Comparison of ENCODE assay signal across 10 mouse cellular contexts in genomic region chr6:48546271-48546670, GRCm38 (mm10). TPM values are rescaled to one million over a fixed set of nuclear protein-coding genes. Genes with fewer than 3 reads are reported as not detected.
DNase-seq lines count a peak whose midpoint lies in the region; ATAC-seq and TF ChIP-seq lines count a peak whose summit lies in the region.
"Had no signal": no experiment of that assay in that cellular context is flagged by ENCODE, and none has a peak within 500 bp of the region (broad histone marks: within the 10 kb centered on the region; RNA-seq: fewer than 3 reads in every experiment).

No protein-coding gene starts in this region.

- H3K4me1 ChIP-seq in forebrain, embryonic 11.5 days (replicated peaks; ENCODE audit: control insufficient read depth, insufficient read depth, low read length), result no peaks in the 10 kb centered on the region
- H3K4me1 ChIP-seq in forebrain, embryonic 13.5 days, result no peaks in the 10 kb centered on the region
- H3K4me1 ChIP-seq in midbrain, embryonic 14.5 days (ENCODE audit: control insufficient read depth, insufficient read depth, low read length), result no peaks in the 10 kb centered on the region
- no peaks in the 10 kb centered on the region for H3K4me1 ChIP-seq in midbrain, embryonic 15.5 days
- H3K4me1 ChIP-seq in lung, postnatal 0 days (ENCODE audit: insufficient read depth, low read depth, low read length), result no peaks in the 10 kb centered on the region

- H3K9me3 ChIP-seq in forebrain, embryonic 11.5 days (ENCODE audit: control insufficient read depth, low read length), result no peaks in the 10 kb centered on the region
- H3K9me3 ChIP-seq in forebrain, embryonic 13.5 days (replicated peaks), result no peaks in the 10 kb centered on the region
- H3K9me3 ChIP-seq in midbrain, embryonic 14.5 days (ENCODE audit: control insufficient read depth, low read length), result no peaks in the 10 kb centered on the region
- no peaks in the 10 kb centered on the region for H3K9me3 ChIP-seq in midbrain, embryonic 15.5 days
- no peaks in the 10 kb centered on the region for H3K9me3 ChIP-seq in lung, postnatal 0 days (ENCODE audit: low read length)
- H3K9me3 ChIP-seq: heart, embryonic 13.5 days; megakaryocyte, embryonic 14.5 days had no signal

- H3K36me3 ChIP-seq in forebrain, embryonic 11.5 days (ENCODE audit: control insufficient read depth, insufficient read depth, low read length), result no peaks in the 10 kb centered on the region
- H3K36me3 ChIP-seq in forebrain, embryonic 13.5 days (ENCODE audit: poor library complexity, severe bottlenecking), result peaks cover 11% of the 10 kb centered on the region; the same call in 1 of the 2 replicates
- peaks cover 10% of the 10 kb centered on the region for H3K36me3 ChIP-seq in midbrain, embryonic 14.5 days (ENCODE audit: control insufficient read depth, insufficient read depth, low read length)
- H3K36me3 ChIP-seq in midbrain, embryonic 15.5 days (replicated peaks), result peaks cover 5% of the 10 kb centered on the region; the same call in 1 of the 2 replicates
- H3K36me3 ChIP-seq in lung, postnatal 0 days (ENCODE audit: insufficient read depth, low read length), result no peaks in the 10 kb centered on the region
- H3K36me3 ChIP-seq: heart, embryonic 13.5 days had no signal

- TF ChIP-seq CTCF in lung, postnatal 0 days (IDR thresholded peaks at IDR 0.05), result peak; percentile 85

- H3K4me3 ChIP-seq in forebrain, embryonic 11.5 days (ENCODE audit: low read depth, low read length), result no peak overlapping the region
- H3K4me3 ChIP-seq in forebrain, embryonic 13.5 days, result no peak overlapping the region
- no peak overlapping the region for H3K4me3 ChIP-seq in midbrain, embryonic 14.5 days (replicated peaks; ENCODE audit: low read depth, low read length)
- H3K4me3 ChIP-seq in midbrain, embryonic 15.5 days, result no peak overlapping the region
- no peak overlapping the region for H3K4me3 ChIP-seq in lung, postnatal 0 days (ENCODE audit: low read depth, low read length)
- H3K4me3 ChIP-seq: heart, embryonic 13.5 days; megakaryocyte, embryonic 14.5 days had no signal

- no peak overlapping the region for H3K9ac ChIP-seq in forebrain, embryonic 11.5 days (ENCODE audit: low read length)
- no peak overlapping the region for H3K9ac ChIP-seq in forebrain, embryonic 13.5 days
- no peak overlapping the region for H3K9ac ChIP-seq in midbrain, embryonic 14.5 days (replicated peaks; ENCODE audit: low read length)
- no peak overlapping the region for H3K9ac ChIP-seq in midbrain, embryonic 15.5 days
- no peak overlapping the region for H3K9ac ChIP-seq in lung, postnatal 0 days (replicated peaks; ENCODE audit: low read depth)
- H3K9ac ChIP-seq: heart, embryonic 13.5 days had no signal

- 61% methylated on average over 1 of the region's 1 CpGs for WGBS in forebrain, embryonic 11.5 days
- WGBS in forebrain, embryonic 13.5 days, result 50% methylated on average over 1 of the region's 1 CpGs
- WGBS in midbrain, embryonic 14.5 days, result 56% methylated on average over 1 of the region's 1 CpGs
- 78% methylated on average over 1 of the region's 1 CpGs for WGBS in midbrain, embryonic 15.5 days
- WGBS in lung, postnatal 0 days, result 45% methylated on average over 1 of the region's 1 CpGs

- 0 out of 2 replicates have a peak, but pooled peaks have one; percentile 12 for TF ChIP-seq EP300 in lung, postnatal 0 days (IDR thresholded peaks at IDR 0.05)

- H3K4me2 ChIP-seq in forebrain, embryonic 11.5 days (ENCODE audit: low read depth, low read length, severe bottlenecking), result no peak overlapping the region
- no peak overlapping the region for H3K4me2 ChIP-seq in forebrain, embryonic 13.5 days
- H3K4me2 ChIP-seq in midbrain, embryonic 14.5 days (ENCODE audit: low read length), result no peak overlapping the region
- H3K4me2 ChIP-seq in midbrain, embryonic 15.5 days, result no peak overlapping the region
- H3K4me2 ChIP-seq in lung, postnatal 0 days (replicated peaks; ENCODE audit: low read depth, low read length), result no peak overlapping the region
- H3K4me2 ChIP-seq: heart, embryonic 13.5 days had no signal

- no peak overlapping the region for H3K27ac ChIP-seq in forebrain, embryonic 11.5 days (ENCODE audit: low read depth, low read length)
- no peak overlapping the region for H3K27ac ChIP-seq in forebrain, embryonic 13.5 days
- no peak overlapping the region for H3K27ac ChIP-seq in midbrain, embryonic 14.5 days (replicated peaks; ENCODE audit: low read depth, low read length)
- H3K27ac ChIP-seq in midbrain, embryonic 15.5 days, result no peak overlapping the region
- 0 out of 2 replicates have a peak overlapping the region, but pooled peaks have one; percentile 20 for H3K27ac ChIP-seq in lung, postnatal 0 days (ENCODE audit: low read length)
- H3K27ac ChIP-seq: heart, embryonic 13.5 days had no signal

- peak; percentile 57 for DNase-seq in forebrain, embryonic 11.5 days (ENCODE audit: low spot score)
- peak; percentile 66 for DNase-seq in midbrain, embryonic 14.5 days
- peak; percentile 71 for DNase-seq in embryo, embryonic 10.5 days (ENCODE audit: low spot score)
- peak; percentile 27 for DNase-seq in lung, postnatal 0 days (ENCODE audit: low spot score)
- DNase-seq in urinary bladder, postnatal 4 days (ENCODE audit: low spot score in 2 of 2), result no peak
- no peak for DNase-seq in right cerebral cortex, postnatal 25 days

- no peak for ATAC-seq in forebrain, embryonic 11.5 days (replicated peaks; ENCODE audit: low FRiP score)
- no peak for ATAC-seq in forebrain, embryonic 13.5 days
- no peak for ATAC-seq in midbrain, embryonic 14.5 days (ENCODE audit: low FRiP score, low TSS enrichment)
- ATAC-seq in midbrain, embryonic 15.5 days (replicated peaks), result no peak
- ATAC-seq in lung, postnatal 0 days, result no peak; the same call in 1 of the 2 replicates

- no peaks in the 10 kb centered on the region for H3K27me3 ChIP-seq in forebrain, embryonic 11.5 days (ENCODE audit: control insufficient read depth, insufficient read depth, low read length)
- no peaks in the 10 kb centered on the region for H3K27me3 ChIP-seq in forebrain, embryonic 13.5 days
- H3K27me3 ChIP-seq in midbrain, embryonic 14.5 days (ENCODE audit: control insufficient read depth, insufficient read depth, low read length), result no peaks in the 10 kb centered on the region
- no peaks in the 10 kb centered on the region; the same call in 1 of the 2 replicates for H3K27me3 ChIP-seq in midbrain, embryonic 15.5 days (replicated peaks)
- H3K27me3 ChIP-seq in lung, postnatal 0 days (replicated peaks; ENCODE audit: insufficient read depth, low read length), result no peaks in the 10 kb centered on the region
- H3K27me3 ChIP-seq: heart, embryonic 13.5 days had no signal

RNA-seq across cellular contexts. Expression of gene Lrrc61, which starts 8.3 kb away (rescaled TPM):
- 12.6 and 13.7 TPM in 2 replicates for polyA plus RNA-seq in forebrain, embryonic 11.5 days (2014; fragmentation: Nextera tagmentation; extraction: Ambion mirVana)
- 12.5 and 13.4 TPM in 2 replicates for polyA plus RNA-seq in forebrain, embryonic 13.5 days (2015; fragmentation: Nextera tagmentation; extraction: Ambion mirVana)
- 11.0 and 20.1 TPM in 2 replicates for polyA plus RNA-seq in midbrain, embryonic 14.5 days (2014; fragmentation: Nextera tagmentation; extraction: Ambion mirVana)
- polyA plus RNA-seq in midbrain, embryonic 15.5 days (2015; fragmentation: Nextera tagmentation; extraction: Ambion mirVana), result 27.9 and 28.5 TPM in 2 replicates
- polyA plus RNA-seq in lung, postnatal 0 days (2015; fragmentation: Nextera tagmentation; extraction: Ambion mirVana), result 4.2 and 4.7 TPM in 2 replicates

RNA-seq across cellular contexts. Expression of gene Atp6v0e2, which starts 8.9 kb away (rescaled TPM):
- 52.5 and 56.6 TPM in 2 replicates for polyA plus RNA-seq in forebrain, embryonic 11.5 days (2014; fragmentation: Nextera tagmentation; extraction: Ambion mirVana)
- 122 and 137 TPM in 2 replicates for polyA plus RNA-seq in forebrain, embryonic 13.5 days (2015; fragmentation: Nextera tagmentation; extraction: Ambion mirVana)
- 190 and 241 TPM in 2 replicates for polyA plus RNA-seq in midbrain, embryonic 14.5 days (2014; fragmentation: Nextera tagmentation; extraction: Ambion mirVana)
- 292 and 304 TPM in 2 replicates for polyA plus RNA-seq in midbrain, embryonic 15.5 days (2015; fragmentation: Nextera tagmentation; extraction: Ambion mirVana)
- polyA plus RNA-seq in lung, postnatal 0 days (2015; fragmentation: Nextera tagmentation; extraction: Ambion mirVana), result 8.4 and 9.1 TPM in 2 replicates

RNA-seq across cellular contexts. Expression of gene Rarres2, which starts 26.3 kb away (rescaled TPM):
- polyA plus RNA-seq in forebrain, embryonic 11.5 days (2014; fragmentation: Nextera tagmentation; extraction: Ambion mirVana), result 0.60 and 0.84 TPM in 2 replicates
- 1.8 and 2.5 TPM in 2 replicates for polyA plus RNA-seq in forebrain, embryonic 13.5 days (2015; fragmentation: Nextera tagmentation; extraction: Ambion mirVana)
- polyA plus RNA-seq in midbrain, embryonic 14.5 days (2014; fragmentation: Nextera tagmentation; extraction: Ambion mirVana), result 1.5 and 3.6 TPM in 2 replicates
- 4.5 and 5.6 TPM in 2 replicates for polyA plus RNA-seq in midbrain, embryonic 15.5 days (2015; fragmentation: Nextera tagmentation; extraction: Ambion mirVana)
- polyA plus RNA-seq in lung, postnatal 0 days (2015; fragmentation: Nextera tagmentation; extraction: Ambion mirVana), result 301 and 319 TPM in 2 replicates

RNA-seq across cellular contexts. Expression of gene Gm45021, which starts 43.1 kb away (rescaled TPM):
- not detected in 2 replicates for polyA plus RNA-seq in forebrain, embryonic 11.5 days (2014; fragmentation: Nextera tagmentation; extraction: Ambion mirVana)
- not detected in 2 replicates for polyA plus RNA-seq in forebrain, embryonic 13.5 days (2015; fragmentation: Nextera tagmentation; extraction: Ambion mirVana)
- polyA plus RNA-seq in midbrain, embryonic 14.5 days (2014; fragmentation: Nextera tagmentation; extraction: Ambion mirVana), result not detected in 2 replicates
- not detected in 2 replicates for polyA plus RNA-seq in midbrain, embryonic 15.5 days (2015; fragmentation: Nextera tagmentation; extraction: Ambion mirVana)
- polyA plus RNA-seq in lung, postnatal 0 days (2015; fragmentation: Nextera tagmentation; extraction: Ambion mirVana), result not detected in 2 replicates

RNA-seq across cellular contexts. Expression of gene Repin1, which starts 47.4 kb away (rescaled TPM):
- 50.2 and 50.6 TPM in 2 replicates for polyA plus RNA-seq in forebrain, embryonic 11.5 days (2014; fragmentation: Nextera tagmentation; extraction: Ambion mirVana)
- polyA plus RNA-seq in forebrain, embryonic 13.5 days (2015; fragmentation: Nextera tagmentation; extraction: Ambion mirVana), result 35.8 and 38.8 TPM in 2 replicates
- polyA plus RNA-seq in midbrain, embryonic 14.5 days (2014; fragmentation: Nextera tagmentation; extraction: Ambion mirVana), result 44.3 and 47.0 TPM in 2 replicates
- 48.9 and 50.4 TPM in 2 replicates for polyA plus RNA-seq in midbrain, embryonic 15.5 days (2015; fragmentation: Nextera tagmentation; extraction: Ambion mirVana)
- 15.2 and 15.5 TPM in 2 replicates for polyA plus RNA-seq in lung, postnatal 0 days (2015; fragmentation: Nextera tagmentation; extraction: Ambion mirVana)

Comparison
In these comparisons a context has a peak if more than half of its experiments do, and no peak if none do; other contexts are left out.
1. DNase-seq: peak in forebrain, embryonic 11.5 days (single experiment), midbrain, embryonic 14.5 days (single experiment), embryo, embryonic 10.5 days (single experiment) and lung, postnatal 0 days (single experiment); none in urinary bladder, postnatal 4 days (0 of 2) and right cerebral cortex, postnatal 25 days (single experiment).
2. RNA of gene Rarres2, which starts 26.3 kb away (polyA plus RNA-seq): 301 to 319 TPM in lung, postnatal 0 days; 4.5 to 5.6 TPM in midbrain, embryonic 15.5 days, 1.5 to 3.6 TPM in midbrain, embryonic 14.5 days, 1.8 to 2.5 TPM in forebrain, embryonic 13.5 days and 0.60 to 0.84 TPM in forebrain, embryonic 11.5 days; every median in the first group is over 10 times any median in the second.